Mouse (Mus musculus) retina, postnatal 1 day (tissue): ENCODE data around the gene Mab21l2.

Experiments used
- DNase-seq: peaks from one replicate; pipeline ENCODE4 v3.0.0-alpha.2; 2012

Gene Mab21l2

GRCm38 (mm10) chr3:86548091-86549015, at the start of gene Mab21l2:
Mab21l2 (minus strand) TSS chr3:86548629.
- peak; percentile 98 for DNase-seq

DNA sequence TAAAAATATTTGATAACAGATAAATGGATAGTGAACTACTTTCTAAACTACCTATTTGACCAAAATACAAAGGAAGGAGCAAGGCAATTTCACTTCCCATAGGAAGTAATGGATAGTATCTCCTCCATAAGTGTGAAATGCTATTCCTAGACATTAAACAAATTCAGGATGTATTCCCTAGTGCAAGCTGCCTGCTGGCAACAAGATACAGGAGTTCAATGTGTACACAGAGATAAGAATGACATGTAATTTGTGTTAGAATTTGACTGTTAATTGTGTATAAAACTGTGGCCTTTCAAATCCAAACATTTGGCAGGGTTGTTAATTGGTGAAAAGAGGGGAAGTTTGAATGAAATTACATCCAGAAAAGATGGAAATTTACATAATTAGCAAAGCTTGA, 26.9 kb upstream of the Mab21l2 start:
- no peak for DNase-seq

GRCm38 (mm10) chr3:86572519-86573244, 24.3 kb upstream of the Mab21l2 start:
- peak; percentile 57 for DNase-seq

DNA sequence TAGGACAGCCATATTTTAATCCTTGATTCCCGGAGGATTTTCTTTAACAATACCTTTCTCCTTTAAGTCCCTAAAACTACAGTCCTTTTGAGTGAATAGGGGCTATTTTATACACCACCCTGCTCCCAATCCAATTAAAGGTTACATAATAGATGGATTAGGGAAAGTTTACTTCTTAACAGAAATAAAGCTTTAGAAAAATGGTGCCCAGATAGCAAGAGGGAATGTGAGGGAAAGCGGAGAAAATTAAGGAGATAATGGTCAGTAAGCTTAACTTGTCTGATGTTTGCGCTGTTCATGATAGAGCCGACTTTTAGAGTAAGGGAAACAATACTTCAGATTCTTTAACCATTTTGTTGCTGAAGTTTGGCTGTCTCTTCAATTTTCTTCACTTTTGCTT, 23.1 kb upstream of the Mab21l2 start:
- DNase-seq = peak; percentile 45

- DNase-seq = no peak
These were observed 18.9 kb upstream of the Mab21l2 start for GRCm38 (mm10) chr3:86567312-86567711.

DNA sequence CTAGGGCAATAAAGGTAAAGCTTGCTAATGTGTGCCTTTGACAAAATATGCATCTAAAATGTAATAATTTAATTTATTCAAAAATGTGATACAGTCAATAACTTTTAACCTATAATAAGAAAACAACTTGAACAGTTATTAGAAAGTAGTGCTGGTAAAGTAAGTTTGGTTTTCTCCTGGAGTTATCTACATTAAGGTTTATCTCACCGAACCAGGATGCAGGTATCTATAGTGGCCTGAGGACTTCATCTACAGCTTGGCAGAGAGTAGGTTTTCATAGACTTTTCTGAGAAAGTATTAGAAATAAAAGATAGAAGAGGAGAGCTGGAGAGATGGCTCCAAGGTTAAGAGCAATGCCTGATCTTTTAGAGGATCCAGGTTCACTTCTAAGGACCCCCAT, 13.0 kb upstream of the Mab21l2 start:
- DNase-seq = no peak

- peak; percentile 11 for DNase-seq
These were observed 12.6 kb upstream of the Mab21l2 start for GRCm38 (mm10) chr3:86561023-86561344.

DNA sequence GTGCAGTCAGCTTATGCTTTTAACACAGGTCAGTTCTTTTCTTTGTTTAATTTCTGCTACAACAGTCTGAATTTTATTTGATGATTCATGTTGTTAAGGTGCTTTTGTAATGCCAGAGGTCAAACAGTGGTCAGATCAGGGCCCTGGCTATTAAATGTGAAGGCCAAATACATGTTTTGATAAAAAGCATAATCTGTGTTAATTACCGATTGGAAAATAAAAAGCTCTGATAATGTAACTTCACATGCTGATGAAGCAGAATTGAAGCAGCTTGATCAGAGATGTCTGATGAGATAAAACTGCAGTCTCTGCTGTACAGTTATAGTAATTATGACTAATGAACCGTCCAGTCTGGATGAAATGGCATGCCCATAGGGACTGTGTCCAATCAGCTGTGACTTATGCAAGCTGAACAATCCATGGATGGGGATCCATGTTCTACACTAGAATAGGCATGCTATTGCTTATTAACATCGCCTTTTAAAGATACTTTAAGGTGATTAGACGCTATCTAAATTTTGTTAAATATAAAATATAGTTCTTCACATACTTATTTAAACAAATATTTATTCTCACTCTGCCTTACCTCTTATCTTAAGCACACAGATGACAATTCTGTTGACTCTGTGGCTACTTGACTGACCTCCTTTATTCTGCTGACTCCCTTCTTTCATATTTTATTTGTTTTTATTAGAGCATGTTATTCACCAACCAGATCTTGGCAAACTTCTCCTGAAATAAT, 12.0 kb upstream of the Mab21l2 start:
- DNase-seq = peak; percentile 81

GRCm38 (mm10) chr3:86559635-86560034, 11.2 kb upstream of the Mab21l2 start:
- peak; percentile 88 for DNase-seq

DNA sequence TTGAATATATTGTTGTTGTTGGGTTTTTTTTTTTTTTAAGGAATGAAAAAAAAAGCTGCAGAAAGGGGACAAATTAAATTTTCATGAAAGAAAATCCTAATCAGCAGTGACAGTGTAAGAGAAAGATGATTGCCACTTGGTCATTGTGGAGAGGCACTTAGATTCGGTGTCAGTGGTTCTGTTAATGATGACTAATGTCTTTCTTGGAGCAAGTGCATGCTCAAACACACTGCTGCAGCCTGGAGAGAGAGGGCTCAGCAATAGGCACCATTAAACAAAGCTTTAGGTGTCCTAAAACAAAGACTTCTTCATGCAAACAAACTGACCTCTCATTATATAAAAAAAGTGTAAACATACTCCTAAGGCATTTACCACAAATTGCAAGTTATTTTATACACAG, 10.5 kb upstream of the Mab21l2 start:
- DNase-seq = peak; percentile 74

- peak; percentile 69 for DNase-seq
These were observed 3.7 kb upstream of the Mab21l2 start for GRCm38 (mm10) chr3:86552170-86552569.

- DNase-seq = peak; percentile 70
These were observed 2.7 kb upstream of the Mab21l2 start for GRCm38 (mm10) chr3:86551011-86551728.

DNA sequence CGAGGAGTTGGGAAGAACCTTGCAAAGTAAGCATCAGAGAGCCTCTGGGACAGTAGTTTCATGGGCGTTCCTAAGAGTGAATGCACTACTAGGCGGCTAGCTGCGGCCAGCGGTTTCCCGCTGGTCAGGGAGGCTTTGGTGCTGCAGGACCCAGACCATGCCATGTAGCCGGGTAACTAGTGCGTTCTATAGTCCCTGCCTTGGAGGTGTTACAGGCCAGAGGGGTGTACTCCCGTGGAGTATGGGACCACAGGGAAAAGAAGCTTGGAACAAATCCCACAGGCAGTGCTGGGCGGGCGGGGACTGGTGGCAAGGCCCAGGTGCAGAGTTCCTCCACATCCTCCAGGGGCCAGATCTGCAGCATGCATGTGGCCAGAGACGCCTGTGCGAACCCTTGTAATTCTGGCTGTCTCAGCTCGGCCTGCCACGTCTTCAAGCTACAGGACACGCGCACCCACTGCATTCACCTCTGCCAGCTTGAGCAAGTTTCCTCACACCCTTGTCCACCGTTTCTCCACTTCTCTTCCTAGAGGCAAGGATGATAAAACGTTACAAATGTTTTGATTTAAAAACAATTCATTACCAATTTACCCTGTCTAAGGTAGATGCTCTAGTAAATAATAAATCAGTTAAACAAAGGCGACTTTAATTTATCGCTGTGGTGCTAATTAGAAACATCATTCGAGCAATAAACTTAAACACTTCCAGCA, 2.0 kb upstream of the Mab21l2 start:
- DNase-seq = peak; percentile 74

GRCm38 (mm10) chr3:86547251-86547791, 1.1 kb downstream of the Mab21l2 start:
- no peak for DNase-seq

DNA sequence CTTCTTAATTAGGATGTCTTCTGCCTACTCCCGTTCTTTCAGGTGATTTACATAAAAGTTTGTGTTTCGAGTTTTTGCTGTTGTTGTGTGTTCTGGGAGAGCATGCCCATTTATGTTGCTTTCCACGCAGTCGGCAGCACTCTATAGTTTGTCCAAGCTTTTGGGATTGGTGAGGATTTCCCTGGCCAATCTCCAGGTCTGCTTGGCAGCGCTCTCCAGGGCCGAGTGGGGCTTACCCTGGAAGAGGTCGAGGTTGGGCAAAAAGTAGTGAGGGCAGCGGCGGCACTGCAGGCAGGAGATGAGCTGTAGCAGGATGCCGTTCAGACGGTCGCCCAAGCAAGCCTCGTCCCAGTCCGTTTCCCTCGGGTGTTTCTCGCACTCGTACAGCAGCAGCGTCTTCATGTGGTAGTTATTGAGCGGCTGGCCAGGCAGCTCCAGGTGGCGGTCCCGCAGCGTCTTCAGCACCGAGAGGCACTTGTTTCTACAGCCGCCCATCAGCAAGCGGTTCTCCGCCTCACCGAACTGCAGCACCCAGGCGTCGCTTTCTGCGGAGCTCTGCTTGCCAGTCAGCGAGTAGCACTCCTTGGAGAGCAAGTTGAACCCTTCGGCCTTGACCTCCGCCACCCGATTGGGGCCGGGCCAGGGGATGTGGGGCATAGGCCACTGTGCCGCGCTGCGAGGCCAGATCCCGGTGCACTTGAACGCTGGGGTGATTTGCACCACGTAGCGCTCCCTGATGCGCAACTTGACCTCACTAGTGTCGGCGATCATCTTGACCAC, 1.8 kb downstream of the Mab21l2 start:
- peak; percentile 71 for DNase-seq

- no peak for DNase-seq
These were observed 2.5 kb downstream of the Mab21l2 start for GRCm38 (mm10) chr3:86545945-86546344.

DNA sequence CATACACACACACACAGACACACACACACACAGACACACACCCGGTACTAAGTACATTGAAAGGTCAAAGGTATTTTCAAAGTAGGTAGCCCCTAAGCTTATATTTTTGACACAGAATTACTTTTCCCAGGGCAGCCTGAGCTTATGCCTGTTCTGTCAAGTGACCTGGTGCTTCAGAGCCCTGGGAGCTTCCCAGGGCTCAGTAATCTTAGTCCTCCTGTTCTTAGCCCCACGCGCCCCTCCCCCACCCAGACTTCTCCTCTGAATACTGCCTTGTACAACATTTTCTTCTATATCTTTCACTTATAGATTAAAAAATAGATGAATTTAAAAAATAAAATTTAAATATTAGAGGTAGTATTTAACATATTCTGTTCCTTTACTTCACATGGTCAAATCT, 3.6 kb downstream of the Mab21l2 start:
- peak; percentile 82 for DNase-seq

- no peak for DNase-seq
These were observed 6.5 kb downstream of the Mab21l2 start for GRCm38 (mm10) chr3:86541863-86542397.

GRCm38 (mm10) chr3:86541074-86541614, 7.3 kb downstream of the Mab21l2 start:
- no peak for DNase-seq

DNA sequence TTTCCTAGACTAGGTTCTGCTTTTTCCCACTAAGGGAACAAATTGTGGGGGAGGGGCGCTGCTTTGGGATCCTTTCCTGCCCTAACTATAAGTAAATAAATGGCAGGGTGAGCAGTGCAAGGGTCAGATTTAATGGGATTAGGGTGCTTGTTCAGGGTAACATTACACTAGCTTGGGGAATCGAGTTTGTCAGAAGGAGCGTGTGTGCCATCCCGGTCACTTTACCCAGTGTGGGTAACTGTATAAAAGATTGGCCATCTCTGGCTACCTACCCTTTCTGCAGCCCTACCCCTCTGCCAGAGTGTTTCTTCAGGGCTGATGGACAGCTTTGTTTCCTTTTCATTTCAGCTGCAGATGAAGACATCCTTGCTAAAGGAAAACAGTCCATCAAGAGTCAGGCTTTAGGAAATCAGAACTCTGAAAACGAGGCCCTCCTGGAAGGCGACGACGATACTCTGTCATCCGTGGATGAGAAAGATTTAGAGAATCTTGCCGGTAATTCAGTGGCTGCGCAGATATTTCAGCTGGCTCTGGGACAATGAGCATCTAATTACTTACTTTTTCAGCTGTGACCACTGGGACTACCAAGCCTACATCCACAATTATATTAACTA, 8.8 kb downstream of the Mab21l2 start:
- no peak for DNase-seq
